In the genomic region with DNA sequence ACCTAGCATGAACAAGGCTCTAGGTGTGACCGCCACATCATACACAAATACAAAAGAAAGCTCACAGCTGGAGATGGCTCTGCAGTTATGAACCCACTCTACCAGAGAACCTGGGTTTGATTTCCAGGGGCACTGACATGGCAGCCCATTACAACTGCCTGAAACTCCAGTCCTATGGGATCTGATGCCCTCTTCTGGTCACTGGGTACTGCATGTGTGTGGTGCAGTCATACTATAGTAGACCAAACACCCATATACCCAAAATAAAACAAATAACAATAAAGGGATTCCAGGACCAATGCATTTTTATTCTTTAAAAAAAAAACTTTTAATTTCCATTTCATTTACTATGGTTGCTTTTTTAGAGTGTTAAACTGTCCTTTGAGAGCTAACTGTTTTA, we compare ENCODE assay signal across 21 mouse cellular contexts. TPM values are rescaled to one million over a fixed set of nuclear protein-coding genes. Genes with fewer than 3 reads are reported as not detected.
DNase-seq lines count a peak whose midpoint lies in the region; ATAC-seq and TF ChIP-seq lines count a peak whose summit lies in the region.
"Had no signal": no experiment of that assay in that cellular context is flagged by ENCODE, and none has a peak within 500 bp of the region (broad histone marks: within the 10 kb centered on the region; RNA-seq: fewer than 3 reads in every experiment).

No protein-coding gene starts in this region.

- no peaks in the 10 kb centered on the region for H3K9me3 ChIP-seq in intestine, postnatal 0 days (ENCODE audit: control insufficient read depth)
- no peaks in the 10 kb centered on the region for H3K9me3 ChIP-seq in intestine, embryonic 15.5 days
- no peaks in the 10 kb centered on the region for H3K9me3 ChIP-seq in lung, postnatal 0 days (ENCODE audit: low read length)
- H3K9me3 ChIP-seq: heart, embryonic 13.5 days; midbrain, embryonic 10.5 days; neural tube, embryonic 12.5 days had no signal

- no peak overlapping the region for H3K4me2 ChIP-seq in intestine, postnatal 0 days (replicated peaks; ENCODE audit: low read depth)
- no peak overlapping the region for H3K4me2 ChIP-seq in intestine, embryonic 15.5 days (replicated peaks)
- H3K4me2 ChIP-seq in lung, postnatal 0 days (replicated peaks; ENCODE audit: low read depth, low read length): no peak overlapping the region
- H3K4me2 ChIP-seq: heart, embryonic 13.5 days; neural tube, embryonic 12.5 days had no signal

- DNase-seq in cerebellum, postnatal 14 days: peak; percentile 11 to 18
- DNase-seq in cerebellum, adult 11 months: no peak
- no peak for DNase-seq in lung, postnatal 0 days (ENCODE audit: low spot score)
- DNase-seq in lung, adult 18-20 months: no peak
- DNase-seq in kidney, postnatal 14 days: no peak
- DNase-seq: adrenal gland, postnatal 10 days; cerebellum, adult 11-12 months; layer of hippocampus, postnatal 36 days; liver; lung, adult 2 months; right cerebral cortex, postnatal 4 days; thymus, postnatal 14 days had no signal

- 100% methylated on average over 1 of the region's 1 CpGs for WGBS in intestine, postnatal 0 days
- WGBS in intestine, embryonic 15.5 days: 95% methylated on average over 1 of the region's 1 CpGs
- 100% methylated on average over 1 of the region's 1 CpGs for WGBS in lung, postnatal 0 days

- TF ChIP-seq EP300 in lung, postnatal 0 days (IDR thresholded peaks at IDR 0.05): no peak

- no peak for TF ChIP-seq POLR2A in cortical plate, adult 2 months (IDR thresholded peaks at IDR 0.05; ENCODE audit: extremely low read depth, insufficient read depth, low read length)

- ATAC-seq in intestine, postnatal 0 days: no peak
- no peak for ATAC-seq in intestine, embryonic 15.5 days
- no peak for ATAC-seq in lung, postnatal 0 days
- ATAC-seq: activated CD4-positive, CD25-positive, alpha-beta regulatory T cell, adult 4 months; forebrain, embryonic 14.5 days had no signal

- peak; percentile 53 for TF ChIP-seq CTCF in intestine, postnatal 0 days (IDR thresholded peaks at IDR 0.05; ENCODE audit: low read depth)
- peak; percentile 44 for TF ChIP-seq CTCF in lung, postnatal 0 days (IDR thresholded peaks at IDR 0.05)
- TF ChIP-seq CTCF in cortical plate, adult 2 months (IDR thresholded peaks at IDR 0.05; ENCODE audit: extremely low read depth, insufficient read depth, low read length): peak; percentile 17; the same call in 1 of the 2 replicates

- H3K9ac ChIP-seq in intestine, postnatal 0 days (ENCODE audit: low read depth, low read length): no peak overlapping the region
- H3K9ac ChIP-seq in intestine, embryonic 15.5 days: no peak overlapping the region
- H3K9ac ChIP-seq in lung, postnatal 0 days (replicated peaks; ENCODE audit: low read depth): no peak overlapping the region
- H3K9ac ChIP-seq: heart, embryonic 13.5 days; neural tube, embryonic 12.5 days had no signal

- H3K4me3 ChIP-seq in intestine, postnatal 0 days (ENCODE audit: low read depth, low read length): no peak overlapping the region
- no peak overlapping the region for H3K4me3 ChIP-seq in intestine, embryonic 15.5 days (replicated peaks)
- no peak overlapping the region for H3K4me3 ChIP-seq in lung, postnatal 0 days (ENCODE audit: low read depth, low read length)
- no peak overlapping the region for H3K4me3 ChIP-seq in cortical plate, adult 2 months (ENCODE audit: insufficient read depth, low read length)
- H3K4me3 ChIP-seq: heart, embryonic 13.5 days; midbrain, embryonic 10.5 days; neural tube, embryonic 12.5 days had no signal

- peaks cover 24% of the 10 kb centered on the region for H3K36me3 ChIP-seq in intestine, postnatal 0 days (ENCODE audit: control insufficient read depth, insufficient read depth)
- 0 out of 2 replicates have a peak, but pooled peaks cover 3% of the 10 kb centered on the region for H3K36me3 ChIP-seq in intestine, embryonic 15.5 days
- H3K36me3 ChIP-seq in lung, postnatal 0 days (ENCODE audit: insufficient read depth, low read length): peaks cover 15% of the 10 kb centered on the region; the same call in 1 of the 2 replicates

- no peaks in the 10 kb centered on the region for H3K27me3 ChIP-seq in intestine, postnatal 0 days (replicated peaks; ENCODE audit: control insufficient read depth, insufficient read depth, low read length)
- H3K27me3 ChIP-seq in intestine, embryonic 15.5 days (replicated peaks): no peaks in the 10 kb centered on the region
- H3K27me3 ChIP-seq in lung, postnatal 0 days (replicated peaks; ENCODE audit: insufficient read depth, low read length): no peaks in the 10 kb centered on the region
- H3K27me3 ChIP-seq: heart, embryonic 13.5 days; neural tube, embryonic 12.5 days had no signal

- H3K4me1 ChIP-seq in intestine, postnatal 0 days (replicated peaks; ENCODE audit: control insufficient read depth, insufficient read depth, low read length): no peaks in the 10 kb centered on the region; the same call in 1 of the 2 replicates
- 0 out of 2 replicates have a peak, but pooled peaks cover 3% of the 10 kb centered on the region for H3K4me1 ChIP-seq in intestine, embryonic 15.5 days (replicated peaks)
- no peaks in the 10 kb centered on the region for H3K4me1 ChIP-seq in lung, postnatal 0 days (ENCODE audit: insufficient read depth, low read depth, low read length)
- H3K4me1 ChIP-seq in cortical plate, adult 2 months (ENCODE audit: control insufficient read depth, insufficient read depth, low read length): no peaks in the 10 kb centered on the region

- H3K27ac ChIP-seq in intestine, postnatal 0 days (ENCODE audit: low read depth, low read length): no peak overlapping the region
- H3K27ac ChIP-seq in intestine, embryonic 15.5 days: no peak overlapping the region
- H3K27ac ChIP-seq in lung, postnatal 0 days (ENCODE audit: low read length): no peak overlapping the region
- no peak overlapping the region for H3K27ac ChIP-seq in cortical plate, adult 2 months (ENCODE audit: insufficient read depth, low read length)
- H3K27ac ChIP-seq: heart, embryonic 13.5 days; macrophage; midbrain, embryonic 10.5 days; neural tube, embryonic 12.5 days had no signal

RNA-seq across cellular contexts. Expression of a gene that starts 4.7 kb away (rescaled TPM):
- 186 and 196 TPM in 2 replicates for polyA plus RNA-seq in intestine, postnatal 0 days (2015; fragmentation: Nextera tagmentation; extraction: Ambion mirVana)
- 136 and 137 TPM in 2 replicates for polyA plus RNA-seq in intestine, embryonic 15.5 days (2015; fragmentation: Nextera tagmentation; extraction: Ambion mirVana)
- polyA plus RNA-seq in lung, postnatal 0 days (2015; fragmentation: Nextera tagmentation; extraction: Ambion mirVana): 86.3 and 88.5 TPM in 2 replicates
- 52.2 and 64.5 TPM in 2 replicates for polyA plus RNA-seq in cortical plate, adult 2 months (2012; rRNA removed)

RNA-seq across cellular contexts. Expression of a gene that starts 18.0 kb away (rescaled TPM):
- polyA plus RNA-seq in intestine, postnatal 0 days (2015; fragmentation: Nextera tagmentation; extraction: Ambion mirVana): 142 and 143 TPM in 2 replicates
- polyA plus RNA-seq in intestine, embryonic 15.5 days (2015; fragmentation: Nextera tagmentation; extraction: Ambion mirVana): 149 and 162 TPM in 2 replicates
- polyA plus RNA-seq in lung, postnatal 0 days (2015; fragmentation: Nextera tagmentation; extraction: Ambion mirVana): 43.0 and 48.6 TPM in 2 replicates
- 51.4 and 52.3 TPM in 2 replicates for polyA plus RNA-seq in cortical plate, adult 2 months (2012; rRNA removed)

RNA-seq across cellular contexts. Expression of a gene that starts 26.8 kb away (rescaled TPM):
- polyA plus RNA-seq in intestine, postnatal 0 days (2015; fragmentation: Nextera tagmentation; extraction: Ambion mirVana): 4.1 and 4.3 TPM in 2 replicates
- 8.9 and 10.0 TPM in 2 replicates for polyA plus RNA-seq in intestine, embryonic 15.5 days (2015; fragmentation: Nextera tagmentation; extraction: Ambion mirVana)
- polyA plus RNA-seq in lung, postnatal 0 days (2015; fragmentation: Nextera tagmentation; extraction: Ambion mirVana): 8.5 and 11.6 TPM in 2 replicates
- 6.5 and 8.1 TPM in 2 replicates for polyA plus RNA-seq in cortical plate, adult 2 months (2012; rRNA removed)

Comparison
In these comparisons a context has a peak if more than half of its experiments do, and no peak if none do; other contexts are left out.
1. DNase-seq: peak in cerebellum, postnatal 14 days (2 of 2); none in cerebellum, adult 11 months (single experiment), lung, postnatal 0 days (single experiment), lung, adult 18-20 months (0 of 2) and kidney, postnatal 14 days (single experiment).
2. Peak in every context shown above with its lines, with median percentiles within 50 percentile points of each other: CTCF ChIP-seq.